Comparison of ENCODE assay signal across 23 mouse cellular contexts in genomic region chr6:81959866-81960265, GRCm38 (mm10).
"Had no signal": no experiment of that assay in that cellular context is flagged by ENCODE, and none has a peak within 500 bp of the region (broad histone marks: within the 10 kb centered on the region; RNA-seq: fewer than 3 reads in every experiment).

No protein-coding gene starts in this region.

- H3K9ac ChIP-seq: forebrain, postnatal 0 days; heart, embryonic 12.5 days; hindbrain, embryonic 14.5 days; kidney, embryonic 15.5 days; limb, embryonic 12.5 days; liver, embryonic 13.5 days had no signal

- H3K9me3 ChIP-seq: heart, embryonic 10.5 days; heart, embryonic 12.5 days; kidney, embryonic 15.5 days; limb, embryonic 10.5 days; liver, embryonic 13.5 days had no signal

- H3K4me3 ChIP-seq: heart, embryonic 10.5 days; heart, embryonic 12.5 days; kidney, embryonic 15.5 days; limb, embryonic 10.5 days; limb, embryonic 12.5 days; liver, embryonic 13.5 days had no signal

- ATAC-seq: forebrain, postnatal 0 days; hindbrain, embryonic 16.5 days; intestine, embryonic 16.5 days had no signal

- DNase-seq: gastrocnemius, postnatal 14 days; gastrocnemius, postnatal 36 days; heart, adult 18-20 months; heart, postnatal 10 days; kidney, adult 11 months; kidney, adult 2 months; kidney, adult 9 months; kidney, postnatal 14 days; layer of hippocampus, adult 9-11 months; layer of hippocampus, postnatal 36 days; liver; liver, embryonic 13.5 days had no signal

- H3K4me2 ChIP-seq: heart, embryonic 12.5 days; hindbrain, embryonic 14.5 days; kidney, embryonic 15.5 days; limb, embryonic 12.5 days; liver, embryonic 11.5 days; liver, embryonic 13.5 days had no signal

- H3K27me3 ChIP-seq: heart, embryonic 12.5 days; kidney, embryonic 15.5 days; limb, embryonic 12.5 days; liver, embryonic 13.5 days had no signal

- H3K27ac ChIP-seq: heart, embryonic 10.5 days; hindbrain, embryonic 14.5 days; kidney, embryonic 15.5 days; kidney, postnatal 0 days; limb, embryonic 10.5 days; limb, embryonic 12.5 days; liver, embryonic 13.5 days had no signal
